Mouse (Mus musculus) G1E (cell line): Measurements from ENCODE around the gene Lrch1. TPM values are rescaled to one million over a fixed set of nuclear protein-coding genes. Genes with fewer than 3 reads are reported as not detected.

Experiments used
- ATAC-seq: 2 replicates; pipeline ENCODE4 v1.8.0; 2016; ENCODE audit warnings: mild to moderate bottlenecking; ENCODE audit not compliant: insufficient number of reproducible peaks, poor library complexity, low FRiP score, severe bottlenecking; ENCODE audit errors: extremely low read depth
- DNase-seq: peaks from one replicate; pipeline ENCODE4 v3.0.0; 2012; ENCODE audit warnings: low spot score
- H3K27me3 ChIP-seq: 2 replicates; pipeline ENCODE4 v1.6.1; 2012; ENCODE audit warnings: mild to moderate bottlenecking, low read length, inconsistent platforms; ENCODE audit not compliant: insufficient read depth
- H3K36me3 ChIP-seq: replicated peaks from 2 replicates; pipeline ENCODE3; 2012; ENCODE audit warnings: mild to moderate bottlenecking, inconsistent platforms
- H3K4me1 ChIP-seq: 2 replicates; pipeline ENCODE4 v1.6.1; 2012; ENCODE audit warnings: low read depth, low read length, inconsistent platforms, mixed read lengths; ENCODE audit not compliant: insufficient read depth
- H3K4me3 ChIP-seq: 2 replicates; pipeline ENCODE4 v1.5.1; 2012; ENCODE audit warnings: low read depth, mild to moderate bottlenecking, inconsistent platforms, low read length, moderate library complexity, mixed read lengths
- H3K9me3 ChIP-seq: replicated peaks from 2 replicates; pipeline ENCODE4 v1.6.1; 2012; ENCODE audit warnings: inconsistent platforms
- CTCF ChIP-seq: IDR thresholded peaks from 2 replicates; pipeline ENCODE4 v1.5.1; 2012; ENCODE audit warnings: low read depth, low read length, inconsistent platforms, mixed read lengths
- GATA1 ChIP-seq: IDR thresholded peaks from 2 replicates; pipeline ENCODE4 v1.6.1; 2012; ENCODE audit warnings: borderline replicate concordance, low read length, inconsistent platforms, mixed read lengths
- GATA2 ChIP-seq: IDR thresholded peaks from 2 replicates; pipeline ENCODE4 v1.6.1; 2012; ENCODE audit warnings: low read depth, low read length, inconsistent platforms, borderline replicate concordance
- POLR2AphosphoS5 ChIP-seq: IDR thresholded peaks from 2 replicates; pipeline ENCODE4 v1.6.1; 2012; ENCODE audit warnings: low read depth, low read length, inconsistent platforms; ENCODE audit not compliant: insufficient replicate concordance
- TAL1 ChIP-seq: conservative IDR thresholded peaks from 2 replicates; pipeline ENCODE4 v1.6.1; 2012; ENCODE audit warnings: low read depth, low read length, inconsistent platforms, mixed read lengths
- polyA plus RNA-seq: library from polyadenylated mRNA; stranded (reverse); fragments of >175 nt; gene quantifications from 2 replicates; pipeline ENCODE4 v1.2.3, GENCODE M21; 2012
- total RNA-seq, 2 experiments: library from RNA; stranded (forward) in 1 of 2; stranded (reverse) in 1 of 2; fragments of 200-1000 nt in 1 of 2; fragments of >200 nt in 1 of 2; fragmentation: Nextera tagmentation in 1 of 2; gene quantifications; 2 replicates each; pipeline ENCODE4 v1.2.3; 2014 to 2017

Lrch1 gene
- total and polyA plus RNA-seq, 3 experiments: 0.16 TPM; not detected in 2

GRCm38 (mm10) chr14:74840328-74840727 is 107.3 kb downstream of the Lrch1 start:
- Histone ChIP-seq H3K4me3 (no peak overlapping the region), H3K27me3 (no peaks in the 10 kb centered on the region), H3K4me1 (no peaks in the 10 kb centered on the region), H3K9me3 (no peaks in the 10 kb centered on the region), H3K36me3 (no peaks in the 10 kb centered on the region)
- ATAC-seq (no peak), DNase-seq (no peak)
- TF ChIP-seq TAL1 (no peak), GATA1 (no peak), POLR2AphosphoS5 (no peak), CTCF (no peak), GATA2 (no peak)

GRCm38 (mm10) chr14:74838816-74839215 is 108.9 kb downstream of the Lrch1 start:
- no peak for ATAC-seq
- no peak for DNase-seq
- no peaks in the 10 kb centered on the region for H3K27me3 ChIP-seq
- no peaks in the 10 kb centered on the region for H3K9me3 ChIP-seq
- H3K36me3 ChIP-seq: no peaks in the 10 kb centered on the region
- H3K4me3 ChIP-seq: no peak overlapping the region
- H3K4me1 ChIP-seq: no peaks in the 10 kb centered on the region
- TF ChIP-seq POLR2AphosphoS5 (no peak), GATA1 (no peak), TAL1 (no peak), CTCF (no peak), GATA2 (no peak)

GRCm38 (mm10) chr14:74835010-74835409 is 112.7 kb downstream of the Lrch1 start:
- no peak for ATAC-seq
- TF ChIP-seq GATA2 (no peak), GATA1 (no peak), POLR2AphosphoS5 (no peak), TAL1 (no peak), CTCF (no peak)
- Histone ChIP-seq H3K4me1 (no peaks in the 10 kb centered on the region), H3K27me3 (no peaks in the 10 kb centered on the region), H3K36me3 (no peaks in the 10 kb centered on the region), H3K4me3 (no peak overlapping the region), H3K9me3 (no peaks in the 10 kb centered on the region)
- DNase-seq: no peak

- Histone ChIP-seq H3K4me3 (no peak overlapping the region), H3K27me3 (no peaks in the 10 kb centered on the region), H3K36me3 (no peaks in the 10 kb centered on the region), H3K9me3 (no peaks in the 10 kb centered on the region), H3K4me1 (no peaks in the 10 kb centered on the region)
- DNase-seq (no peak), ATAC-seq (no peak)
- TF ChIP-seq TAL1: no peak
- no peak for TF ChIP-seq CTCF
- no peak for TF ChIP-seq GATA2
- TF ChIP-seq POLR2AphosphoS5: no peak
- no peak for TF ChIP-seq GATA1
Observed at GRCm38 (mm10) chr14:74834215-74834614, 113.5 kb downstream of the Lrch1 start.

- Histone ChIP-seq H3K9me3 (no peaks in the 10 kb centered on the region), H3K36me3 (no peaks in the 10 kb centered on the region), H3K27me3 (no peaks in the 10 kb centered on the region), H3K4me1 (no peaks in the 10 kb centered on the region), H3K4me3 (no peak overlapping the region)
- DNase-seq: no peak
- no peak for ATAC-seq
- no peak for TF ChIP-seq TAL1
- no peak for TF ChIP-seq GATA2
- no peak for TF ChIP-seq GATA1
Observed at GRCm38 (mm10) chr14:74831653-74832052, 116.0 kb downstream of the Lrch1 start.

DNA sequence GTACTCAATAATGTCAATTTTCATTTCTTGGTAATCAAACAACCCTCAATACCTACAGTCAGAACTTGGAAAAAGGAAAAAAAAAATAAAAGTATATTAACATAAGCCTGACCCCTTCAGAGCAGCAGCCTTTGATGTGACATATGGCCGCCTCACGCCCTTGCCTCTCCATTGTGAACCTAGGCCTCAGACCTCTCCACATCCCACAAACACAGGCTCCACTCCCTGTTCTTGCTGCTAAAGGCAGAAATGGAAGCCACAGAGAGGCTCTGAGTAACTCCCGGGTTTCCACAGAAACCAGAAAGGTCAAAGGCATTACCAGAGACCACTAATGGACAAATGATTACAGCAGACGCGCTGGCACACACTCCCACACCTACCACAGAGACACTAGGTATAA is 116.6 kb downstream of the Lrch1 start:
- H3K9me3 ChIP-seq: no peaks in the 10 kb centered on the region
- no peak for TF ChIP-seq GATA2
- no peak for TF ChIP-seq GATA1
- no peak for TF ChIP-seq TAL1
- no peaks in the 10 kb centered on the region for H3K4me1 ChIP-seq
- no peak overlapping the region for H3K4me3 ChIP-seq
- H3K36me3 ChIP-seq: no peaks in the 10 kb centered on the region
- ATAC-seq (no peak), DNase-seq (no peak)
- no peaks in the 10 kb centered on the region for H3K27me3 ChIP-seq

- TF ChIP-seq CTCF: no peak
- no peaks in the 10 kb centered on the region for H3K36me3 ChIP-seq
- no peaks in the 10 kb centered on the region for H3K4me1 ChIP-seq
- ATAC-seq (no peak), DNase-seq (no peak)
- no peak overlapping the region for H3K4me3 ChIP-seq
- no peaks in the 10 kb centered on the region for H3K27me3 ChIP-seq
- H3K9me3 ChIP-seq: no peaks in the 10 kb centered on the region
Observed at GRCm38 (mm10) chr14:74830591-74830990, 117.1 kb downstream of the Lrch1 start.
